Mouse (Mus musculus): Measurements from ENCODE around the gene Nsfl1c.

DNA sequence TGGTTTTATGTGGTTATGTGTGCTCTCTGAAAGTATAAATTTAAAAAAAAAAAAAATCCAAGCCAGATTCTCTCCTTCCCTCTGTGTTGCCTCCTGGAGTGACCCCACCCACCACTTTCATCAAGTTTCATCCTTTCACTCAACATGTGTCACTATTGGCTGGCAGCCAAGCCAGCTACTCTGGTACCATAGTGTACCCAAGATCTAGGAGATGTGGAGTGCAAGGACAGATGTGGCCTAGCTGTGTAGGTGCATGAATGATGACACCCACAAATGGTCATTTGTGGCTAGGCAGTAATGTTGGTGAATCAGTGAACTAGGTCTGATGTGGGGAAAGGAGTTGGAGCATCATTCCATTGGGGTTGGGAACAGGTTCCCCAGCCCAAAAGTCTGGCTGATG, 35.2 kb downstream of the Nsfl1c start:
- TF ChIP-seq CTCF (IDR thresholded peaks at IDR 0.05; ENCODE audit: low read depth) (no peak), EP300 (IDR thresholded peaks at IDR 0.05; ENCODE audit: low read depth) (no peak)
